Mouse (Mus musculus) cerebellum, adult (tissue): ENCODE data around the gene Gm29609.
A peak's percentile ranks its signal among the peaks of the same experiment; 100 is the strongest.
"Not testable (repeated sequence)": the region's sequence is repeated elsewhere in the genome, so short reads cannot be mapped to it uniquely, and the experiment has no call there.

Experiments
- ATAC-seq: cut with Nextera tagmentation; 2 replicates; pipeline ENCODE4 v1.9.2; 2017; ENCODE audit warnings: mild to moderate bottlenecking, moderate library complexity, mixed read lengths; ENCODE audit not compliant: insufficient number of reproducible peaks, low FRiP score, low TSS enrichment

The Gm29609 gene

DNA sequence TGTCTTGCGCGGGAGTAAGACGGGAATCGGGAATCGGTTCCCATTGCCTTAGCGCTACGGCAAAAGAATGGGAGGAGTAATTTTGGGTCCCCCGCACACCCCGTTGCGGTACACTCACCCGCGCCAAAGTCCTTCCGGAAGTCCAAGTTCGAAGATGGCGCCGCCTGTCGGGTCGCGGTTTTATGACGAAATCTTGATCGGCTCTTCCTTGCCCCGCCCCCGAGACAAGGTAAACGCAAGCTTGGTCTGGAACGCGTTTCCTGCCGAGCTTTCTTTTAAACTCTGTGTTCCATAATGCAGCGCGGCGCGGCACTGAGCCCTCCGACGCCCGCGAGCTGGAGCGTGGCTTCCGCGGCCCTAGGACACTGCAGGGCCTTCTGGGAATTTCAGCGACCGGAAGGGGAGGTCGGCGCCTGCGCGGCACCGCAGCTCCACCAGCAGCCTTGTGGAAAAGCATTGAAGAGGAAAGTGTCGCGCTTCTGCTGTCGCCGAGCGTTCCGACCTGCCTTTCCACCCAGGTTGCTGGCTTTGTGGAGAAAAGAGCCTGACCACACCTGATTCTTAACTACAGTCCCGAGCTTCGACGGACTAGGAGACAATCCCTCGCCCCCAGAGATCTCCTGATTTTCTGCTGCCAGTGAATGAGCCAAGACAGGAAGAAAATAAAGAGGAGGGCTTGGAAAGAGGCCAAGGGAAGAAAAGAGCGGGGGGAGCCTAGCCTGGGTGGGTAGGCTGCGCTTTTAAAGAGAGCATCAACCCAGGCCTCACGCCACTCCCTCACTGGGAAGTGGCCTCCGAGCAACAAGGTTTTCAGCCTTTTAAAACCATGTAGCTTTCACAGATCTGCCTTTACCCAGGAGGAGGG is at the start of gene Gm29609, which contains the start of gene Gtf3c2:
Gene Gm29609, minus strand, starts transcription at position 146 of the 865 bp plus-strand sequence.
Gene Gtf3c2, minus strand, starts transcription at position 379 of the 865 bp plus-strand sequence.
- ATAC-seq: peak; percentile 98

DNA sequence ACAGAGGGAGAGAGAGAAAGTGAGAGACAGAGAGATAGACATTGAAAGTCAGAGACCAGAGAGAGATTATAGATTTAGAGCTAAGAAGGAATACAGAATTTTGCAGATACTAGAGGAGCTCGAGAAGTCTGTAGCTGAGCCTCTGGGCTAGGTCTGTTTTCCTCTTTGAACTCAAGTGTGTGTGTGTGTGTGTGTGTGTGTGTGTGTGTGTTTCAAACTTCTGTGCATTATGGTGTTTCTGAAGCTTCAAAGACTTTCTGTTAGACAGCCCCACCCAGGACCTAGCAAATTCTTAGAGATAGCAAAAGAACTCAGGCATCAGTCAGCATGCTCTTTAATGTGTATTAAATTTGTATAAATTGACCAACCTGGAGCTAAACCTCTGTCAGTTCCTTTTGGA is 46.9 kb upstream of the Gm29609 start:
- no peak for ATAC-seq

DNA sequence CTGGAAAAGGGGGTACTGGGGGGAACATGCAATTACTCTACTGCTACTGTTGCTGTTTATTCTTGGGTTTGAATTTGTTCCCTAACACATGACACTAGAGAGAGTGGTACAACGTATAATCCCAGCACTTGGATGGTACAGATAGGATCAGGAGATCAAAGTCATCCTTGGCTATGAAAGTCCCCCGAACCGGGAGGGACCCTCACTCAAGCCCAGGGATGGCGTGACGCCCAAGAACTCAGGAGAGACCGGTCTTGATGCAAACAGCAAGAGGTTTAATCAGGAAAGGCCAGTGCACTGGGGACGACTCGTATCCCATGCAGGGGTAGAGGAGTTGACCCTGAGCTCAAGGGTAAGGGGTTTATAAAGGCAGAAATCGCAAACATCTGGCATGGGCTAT is 43.0 kb upstream of the Gm29609 start:
- ATAC-seq: no peak

DNA sequence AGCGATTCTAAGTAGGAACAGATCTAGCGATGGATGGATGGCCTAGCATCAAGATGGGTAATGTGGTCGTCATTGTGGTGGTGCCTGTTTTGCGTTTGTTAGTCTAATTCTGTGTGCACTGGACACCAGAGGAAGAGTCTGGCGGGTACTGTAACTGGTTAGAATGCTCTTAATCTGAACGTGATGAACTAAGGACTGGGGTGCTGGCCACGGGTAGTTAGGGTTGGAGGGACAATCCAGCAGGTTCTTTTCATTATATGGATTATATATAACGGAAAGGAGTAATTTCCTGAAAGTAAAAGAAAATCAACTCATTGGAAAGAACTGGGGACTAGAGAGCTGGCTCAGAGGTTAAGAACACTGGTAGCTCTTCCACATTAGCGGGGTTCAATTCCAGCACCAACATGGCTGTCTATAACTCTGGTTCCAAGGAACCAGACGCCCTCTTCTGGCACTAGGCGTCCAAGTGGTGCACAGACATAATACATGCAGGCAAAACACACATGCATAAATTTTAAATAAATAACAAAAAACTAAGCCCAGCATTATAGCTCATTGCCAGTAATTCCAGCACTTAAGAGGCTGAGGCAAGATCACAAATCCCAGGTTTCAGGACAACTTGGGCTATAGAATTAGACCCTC is 41.7 kb upstream of the Gm29609 start:
- ATAC-seq: no peak

DNA sequence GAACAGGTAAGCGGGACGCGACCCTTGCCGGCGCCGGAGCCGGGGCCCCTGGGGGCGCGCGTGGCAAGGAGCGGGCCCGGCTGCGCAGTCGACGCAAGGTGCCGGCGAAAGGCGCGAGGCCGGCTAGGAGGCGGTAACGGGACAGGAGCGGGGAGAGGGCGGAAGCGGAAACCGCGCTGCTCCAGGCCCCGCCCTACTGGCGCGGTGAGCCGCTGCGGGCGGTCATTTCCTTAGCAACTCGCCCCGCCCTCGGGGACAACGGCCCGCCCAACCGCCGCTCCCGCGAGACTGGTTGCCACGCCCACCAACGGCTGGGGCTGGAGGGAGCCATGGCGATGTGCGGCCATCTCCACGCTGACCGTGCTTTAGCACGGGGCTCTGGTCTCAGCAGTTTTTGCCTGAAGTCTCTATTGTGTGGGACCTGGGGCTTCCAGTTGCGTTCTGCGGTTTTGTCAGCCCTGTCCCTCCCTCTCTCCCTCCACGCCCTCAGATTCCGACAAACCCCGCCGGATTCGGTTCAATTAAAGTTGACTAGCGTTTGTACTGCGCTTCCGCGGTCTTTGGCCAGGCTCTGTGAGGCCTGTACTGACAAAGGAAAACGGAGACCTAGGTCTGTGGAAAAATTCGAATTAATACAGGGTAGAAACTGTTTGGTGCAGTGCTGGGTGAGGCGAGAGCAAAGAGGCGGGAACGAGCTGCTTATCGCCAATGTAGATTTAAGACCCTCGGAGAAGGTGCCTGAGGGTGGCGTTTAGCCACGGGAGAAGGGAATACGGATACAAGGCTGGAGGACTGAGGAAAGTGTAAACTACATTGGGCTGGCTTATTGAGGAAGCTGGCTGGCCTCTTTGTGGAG is 41.0 kb upstream of the Gm29609 start, which contains the start of gene Ppm1g:
Gene Ppm1g, minus strand, starts transcription at position 240 of the 856 bp plus-strand sequence.
- ATAC-seq: peak; percentile 92

DNA sequence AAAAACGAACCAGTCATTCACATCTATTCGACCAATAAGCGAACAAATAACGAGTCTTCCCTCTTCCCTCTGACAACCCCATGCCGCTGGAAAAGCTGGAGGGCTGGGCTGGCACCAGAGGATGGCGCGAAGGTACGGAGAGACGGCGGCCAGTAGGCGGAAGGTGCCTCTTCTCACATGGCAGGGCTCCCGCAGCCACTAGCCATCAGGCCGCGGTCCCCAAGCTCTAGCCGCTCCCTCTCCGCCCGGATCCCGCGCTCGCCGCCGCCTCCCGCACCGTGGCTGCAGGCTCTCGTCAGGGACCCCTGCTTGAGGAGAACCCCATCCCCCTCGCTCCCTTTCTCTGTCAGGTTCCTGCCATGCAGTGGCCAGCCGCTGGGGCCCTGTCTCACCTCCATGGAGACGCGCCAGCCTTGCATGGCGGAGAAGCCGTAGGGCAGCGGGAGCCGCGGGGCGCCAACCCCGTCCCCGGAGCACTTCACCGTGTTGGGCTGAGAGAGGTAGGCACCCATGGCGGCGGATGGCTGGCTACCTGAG is 40.3 kb upstream of the Gm29609 start:
- peak; percentile 56 for ATAC-seq

DNA sequence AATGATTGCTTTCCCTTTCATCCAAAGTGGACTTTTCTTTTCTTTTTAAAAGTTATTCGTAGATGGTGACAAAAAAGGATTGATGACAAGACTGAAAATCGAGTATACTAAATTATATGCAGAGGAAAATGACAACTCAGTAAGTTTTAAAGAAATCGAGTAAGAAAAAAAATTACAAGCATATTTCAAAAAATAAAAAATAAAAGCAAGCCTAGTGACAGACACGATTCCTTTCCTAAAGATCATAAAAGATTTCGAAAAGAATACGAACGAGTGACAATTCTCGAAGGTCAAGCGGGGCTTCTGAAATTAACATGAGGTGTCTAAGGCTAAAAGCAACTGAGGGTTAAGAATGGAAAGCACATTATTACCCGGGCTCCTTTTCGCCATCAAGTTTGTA is 39.8 kb upstream of the Gm29609 start:
- no peak for ATAC-seq

DNA sequence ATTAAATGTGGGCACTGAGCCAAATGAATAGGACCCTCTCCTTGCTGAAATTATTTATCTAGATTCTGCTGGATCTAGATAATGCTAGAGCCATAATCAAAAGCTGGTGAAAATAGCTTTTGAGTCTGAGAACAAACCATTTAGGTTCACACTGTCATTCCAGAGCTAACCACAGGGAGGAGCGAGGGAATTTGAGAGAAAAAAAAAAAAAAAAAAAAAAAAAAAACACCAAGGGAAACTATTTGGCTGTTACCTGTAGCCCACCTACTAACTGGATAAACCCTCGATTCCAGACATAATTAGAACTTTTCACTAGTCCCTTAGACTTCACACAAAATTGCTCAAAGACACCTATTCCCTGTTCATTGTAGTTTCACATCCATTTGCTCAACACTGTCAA is 39.4 kb upstream of the Gm29609 start:
- no peak for ATAC-seq

DNA sequence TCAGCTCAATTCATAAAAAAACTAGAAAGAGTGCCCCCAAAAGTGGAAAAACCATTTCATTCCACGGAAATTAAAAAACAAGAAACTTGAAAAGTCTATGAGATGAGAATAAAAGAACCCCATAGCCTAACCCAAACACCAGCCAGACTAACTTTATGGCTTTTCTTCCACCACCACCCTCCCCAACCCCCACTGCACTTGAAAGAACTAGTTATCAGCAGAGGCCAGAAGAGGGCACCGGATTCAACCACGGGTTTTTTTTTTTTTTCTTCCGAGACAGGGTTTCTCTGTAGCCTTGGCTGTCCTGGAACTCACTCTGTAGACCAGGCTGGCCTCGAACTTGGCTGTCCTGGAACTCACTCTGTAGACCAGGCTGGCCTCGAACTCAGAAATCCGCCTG is 38.6 kb upstream of the Gm29609 start:
- no peak for ATAC-seq

DNA sequence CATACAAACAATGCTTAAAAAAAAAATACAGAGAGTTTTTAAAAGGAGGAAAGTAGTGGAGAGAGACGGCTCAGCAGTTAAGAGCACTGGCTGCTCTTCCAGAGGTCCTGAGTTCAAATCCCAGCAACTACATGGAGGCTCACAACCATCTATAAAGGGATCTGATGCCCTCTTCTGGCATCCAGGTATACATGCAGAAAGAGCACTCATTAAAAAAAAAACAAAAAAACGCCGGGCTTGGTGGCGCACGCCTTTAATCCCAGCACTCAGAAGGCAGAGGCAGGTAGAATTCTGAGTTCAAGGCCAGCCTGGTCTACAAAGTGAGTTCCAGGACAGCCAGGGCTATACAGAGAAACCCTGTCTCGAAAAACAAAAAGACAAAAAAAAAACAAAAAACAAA is 36.8 kb upstream of the Gm29609 start:
- ATAC-seq: not testable (repeated sequence)

DNA sequence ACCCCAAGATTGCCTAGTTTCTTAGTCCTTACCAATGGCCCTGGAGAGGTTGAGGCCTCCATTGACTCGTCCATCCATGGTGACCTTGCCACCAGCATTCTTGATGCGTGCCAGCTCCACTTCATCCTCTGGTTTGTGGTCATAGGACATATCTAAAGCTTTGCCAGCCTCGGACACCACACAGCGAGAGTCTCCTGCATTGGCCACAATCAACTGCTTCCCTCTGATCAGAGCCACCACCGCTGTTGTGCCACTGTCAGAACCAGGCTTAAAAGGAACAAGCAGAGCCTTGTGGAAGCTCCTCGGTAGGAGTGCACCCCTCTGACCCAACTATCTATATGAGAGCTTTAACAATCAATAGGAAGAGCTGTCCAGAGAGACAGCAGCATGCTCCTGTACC is 24.7 kb upstream of the Gm29609 start:
- ATAC-seq: no peak

DNA sequence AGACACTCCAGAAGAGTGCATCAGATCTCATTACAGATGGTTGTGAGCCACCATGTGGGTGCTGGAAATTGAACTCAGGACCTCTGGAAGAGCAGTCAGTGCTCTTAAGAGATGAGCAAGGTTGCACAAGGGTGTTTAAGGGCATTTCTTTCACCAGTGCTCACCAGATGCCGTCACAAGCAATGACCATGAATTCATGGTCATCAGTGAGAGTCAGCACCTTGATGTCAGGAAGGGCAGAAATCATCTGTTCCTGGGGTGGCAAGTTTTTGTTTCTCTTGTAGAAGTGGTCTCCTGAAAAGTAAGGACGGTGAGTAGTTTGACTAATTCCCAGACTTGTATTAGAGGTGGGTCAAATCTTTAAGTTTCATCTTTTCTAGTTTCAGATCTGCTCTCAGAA is 24.2 kb upstream of the Gm29609 start:
- ATAC-seq: no peak

DNA sequence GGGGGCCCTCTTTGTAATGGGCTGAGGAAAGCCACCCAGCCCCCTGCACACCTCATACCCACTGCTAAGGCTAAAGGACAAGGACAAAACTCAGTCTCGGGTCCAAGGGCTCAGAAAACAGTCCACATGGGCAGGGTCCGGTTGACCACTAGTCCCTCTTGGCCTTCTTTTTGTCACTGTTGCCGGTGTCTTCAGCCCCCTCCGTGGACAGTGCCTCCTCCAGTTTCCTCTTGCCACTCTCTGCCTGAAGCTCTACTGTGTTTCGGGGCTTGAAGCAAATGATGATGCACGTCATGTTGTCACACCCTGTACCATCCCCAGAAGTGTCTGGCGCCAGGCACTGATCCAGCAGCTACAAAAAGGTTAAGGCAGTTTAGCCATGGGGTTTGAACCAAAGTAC is 23.2 kb upstream of the Gm29609 start:
- ATAC-seq: no peak

DNA sequence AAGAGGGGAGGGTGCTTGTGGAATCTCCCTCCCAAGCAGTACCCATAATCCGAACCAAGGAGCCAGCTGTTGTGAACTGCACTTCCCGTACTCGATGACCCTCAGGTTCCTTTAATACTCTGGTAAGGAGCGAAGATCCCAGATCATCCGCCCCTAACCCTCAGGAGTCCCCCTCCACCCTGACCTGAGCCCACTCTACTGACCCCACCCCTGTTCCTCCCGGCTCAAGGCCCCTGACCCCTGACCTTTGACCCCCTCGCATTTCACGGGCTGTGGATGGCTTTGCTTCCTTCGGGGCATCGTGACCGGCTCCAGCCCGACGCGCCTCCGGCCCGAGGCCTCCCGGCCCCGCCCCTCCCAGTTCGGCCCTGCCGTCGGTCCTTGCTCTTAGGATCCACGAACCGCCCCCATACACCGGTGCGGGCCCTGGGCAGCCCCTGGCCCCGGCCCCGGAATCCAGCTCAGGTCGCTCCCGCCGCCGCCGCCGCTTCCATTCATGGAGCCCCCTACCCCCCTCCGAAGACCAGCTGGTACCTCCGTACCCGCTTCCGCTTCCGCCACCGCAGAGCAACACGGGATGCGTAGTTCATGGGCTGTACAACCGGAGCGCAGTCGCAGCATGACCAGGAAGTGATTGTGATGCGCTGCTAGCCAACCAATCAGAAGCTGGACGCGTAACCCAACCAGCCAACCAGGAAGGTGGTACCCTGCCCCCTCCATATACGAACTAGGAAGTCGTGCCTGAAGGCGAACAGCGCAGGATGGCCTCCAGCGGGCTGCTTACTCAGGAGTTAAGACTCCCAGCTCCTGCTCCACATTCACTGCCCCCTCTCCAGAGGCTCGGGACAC is 22.3 kb upstream of the Gm29609 start, which contains the start of gene Zfp513:
Gene Zfp513, minus strand, starts transcription at position 562 of the 849 bp plus-strand sequence.
- peak; percentile 95 for ATAC-seq

DNA sequence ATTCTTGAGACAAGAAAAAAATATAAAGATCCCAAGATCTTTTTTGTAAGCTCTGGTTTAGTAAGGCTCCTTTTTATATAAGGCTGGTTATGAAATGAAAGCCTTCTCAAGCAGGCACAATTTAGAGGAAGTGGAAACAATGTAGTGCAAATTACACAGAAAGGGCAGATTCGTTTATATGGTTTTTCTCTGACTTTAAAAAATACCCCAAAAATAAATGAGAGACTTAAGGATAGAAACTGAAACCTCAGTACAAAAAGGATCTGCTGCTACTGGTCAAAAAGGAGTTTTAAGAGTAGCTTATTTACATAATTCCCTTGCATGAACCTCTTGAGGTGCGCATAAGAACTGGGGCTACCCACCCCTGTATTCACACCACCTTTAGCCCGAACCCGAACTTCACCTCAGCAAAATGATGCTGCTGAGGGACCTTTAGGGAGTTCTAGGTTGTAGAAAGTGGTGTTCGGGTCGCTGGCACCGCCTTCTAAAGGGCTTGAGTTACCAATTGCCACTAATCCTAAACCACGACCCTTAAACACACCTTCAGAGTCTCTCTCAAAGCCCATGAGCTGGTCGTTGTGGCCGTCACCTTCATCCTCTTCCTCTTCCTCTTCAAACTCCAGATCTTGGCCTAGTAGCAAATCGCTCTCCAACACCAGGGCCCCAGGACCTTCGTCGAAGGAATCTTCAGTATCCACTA is 21.5 kb upstream of the Gm29609 start:
- ATAC-seq: no peak

DNA sequence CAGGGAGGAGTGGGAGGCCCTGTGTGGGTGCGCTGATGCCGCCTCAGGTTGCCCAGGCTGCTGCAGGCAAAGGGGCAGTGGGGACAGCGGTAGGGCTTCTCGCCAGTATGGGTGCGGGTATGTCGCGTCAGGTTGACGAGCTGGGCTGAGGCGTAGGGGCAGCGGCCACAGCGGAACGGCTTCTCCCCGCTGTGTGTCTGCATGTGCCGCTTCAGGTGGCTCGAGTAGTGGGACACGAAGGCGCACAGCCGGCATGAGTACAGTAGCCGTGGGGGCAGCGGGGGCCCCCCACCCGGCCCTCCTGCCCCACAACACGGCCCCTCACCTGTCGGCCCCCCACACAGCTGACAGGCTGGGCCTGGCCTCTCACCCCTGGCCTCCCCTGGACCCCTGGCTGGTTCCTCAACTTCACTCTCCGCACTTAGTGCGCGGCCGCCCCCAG is 20.6 kb upstream of the Gm29609 start:
- ATAC-seq: no peak

DNA sequence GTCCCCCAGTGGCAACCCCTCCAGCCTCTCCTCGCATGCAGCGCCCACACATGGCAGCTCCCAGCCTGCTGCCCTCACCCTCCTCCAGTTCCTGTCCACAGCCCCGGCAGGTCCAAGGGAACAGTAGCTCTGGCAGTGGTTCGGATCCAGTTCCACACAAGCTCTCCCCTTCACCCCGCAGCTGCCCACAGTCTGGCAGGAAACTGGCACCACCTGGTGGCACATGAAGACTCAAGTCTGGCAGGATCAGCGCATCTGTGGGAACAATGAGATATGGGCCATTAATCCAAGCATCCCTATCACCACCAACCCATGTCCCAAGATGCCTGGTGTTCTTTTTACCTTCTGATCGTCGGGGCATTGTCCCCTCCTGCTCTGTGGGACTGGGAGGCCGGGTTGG is 20.2 kb upstream of the Gm29609 start:
- ATAC-seq: no peak

DNA sequence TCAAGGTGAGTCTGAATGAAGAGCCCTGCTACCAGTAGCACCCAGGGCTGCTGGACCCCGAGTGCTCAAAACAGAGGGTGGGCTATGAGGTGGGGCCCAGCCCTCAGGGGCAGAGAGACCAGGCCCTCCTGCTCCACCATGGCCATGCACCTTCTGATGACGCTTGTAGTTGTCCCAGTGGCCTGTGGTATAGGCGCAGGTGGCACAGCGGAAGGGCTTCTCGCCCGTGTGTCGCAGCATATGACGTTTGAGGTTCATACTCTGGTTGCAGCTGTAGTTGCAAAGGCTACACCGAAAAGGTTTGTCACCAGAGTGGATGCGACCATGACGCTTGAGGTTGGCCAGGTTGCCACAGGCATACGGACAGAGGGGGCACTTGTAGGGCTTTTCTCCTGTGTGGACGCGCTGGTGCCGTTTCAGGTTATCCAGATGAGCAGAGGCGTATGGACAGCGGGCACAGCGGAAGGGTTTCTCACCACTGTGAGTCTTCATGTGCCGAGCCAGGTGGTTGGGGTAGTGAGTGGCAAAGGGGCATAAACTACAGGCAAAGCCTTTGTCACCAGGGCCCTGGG is 19.7 kb upstream of the Gm29609 start:
- no peak for ATAC-seq
